Mouse (Mus musculus): ENCODE results near the gene Akap14. TPM values are rescaled to one million over a fixed set of nuclear protein-coding genes. Genes with fewer than 3 reads are reported as not detected.

Gene Akap14
- polyA plus RNA-seq, 1 experiment: 0.13 TPM

GRCm38 (mm10) chrX:37110193-37110880 lies 58.3 kb downstream of the Akap14 start, which contains the start of gene Upf3b:
Gene Upf3b, minus strand, starts transcription at chrX:37110322.
- TF ChIP-seq POLR2A (IDR thresholded peaks at IDR 0.05; ENCODE audit: control insufficient read depth, extremely low read depth, insufficient read depth, low read length, poor library complexity) (peak; percentile 38; the same call in 1 of the 2 replicates), CTCF (IDR thresholded peaks at IDR 0.05; ENCODE audit: borderline replicate concordance, control insufficient read depth, extremely low read depth, insufficient read depth, low read length, poor library complexity) (no peak)
- Histone ChIP-seq H3K36me3 (ENCODE audit: control insufficient read depth, insufficient read depth, low read length) (no peaks in the 10 kb centered on the region), H3K4me3 (ENCODE audit: control insufficient read depth, insufficient read depth, low read length) (peak within 1 kb of the TSS; percentile 98), H3K27me3 (ENCODE audit: control insufficient read depth, insufficient read depth, low read length) (no peaks in the 10 kb centered on the region), H3K27ac (ENCODE audit: control insufficient read depth, insufficient read depth, low read length) (peak within 1 kb of the TSS; percentile 97), H3K4me1 (replicated peaks; ENCODE audit: control insufficient read depth, insufficient read depth, low read length) (peaks cover 3% of the 10 kb centered on the region)
- DNase-seq: peak; percentile 88
- WGBS: 2% methylated on average over 30 of the region's 30 CpGs

- Histone ChIP-seq H3K27ac (ENCODE audit: control insufficient read depth, insufficient read depth, low read length) (peak overlapping the region; percentile 97), H3K36me3 (ENCODE audit: control insufficient read depth, insufficient read depth, low read length) (no peaks in the 10 kb centered on the region), H3K4me3 (ENCODE audit: control insufficient read depth, insufficient read depth, low read length) (peak overlapping the region; percentile 98), H3K27me3 (ENCODE audit: control insufficient read depth, insufficient read depth, low read length) (no peaks in the 10 kb centered on the region), H3K4me1 (replicated peaks; ENCODE audit: control insufficient read depth, insufficient read depth, low read length) (peaks cover 3% of the 10 kb centered on the region)
- TF ChIP-seq CTCF (IDR thresholded peaks at IDR 0.05; ENCODE audit: borderline replicate concordance, control insufficient read depth, extremely low read depth, insufficient read depth, low read length, poor library complexity) (no peak), POLR2A (IDR thresholded peaks at IDR 0.05; ENCODE audit: control insufficient read depth, extremely low read depth, insufficient read depth, low read length, poor library complexity) (no peak)
- WGBS: 2% methylated on average over 27 of the region's 27 CpGs
- peak; percentile 3 for DNase-seq
These were observed 59.0 kb downstream of the Akap14 start for GRCm38 (mm10) chrX:37109526-37110192.

GRCm38 (mm10) chrX:37103826-37104225 lies 64.8 kb downstream of the Akap14 start:
- DNase-seq: no peak
- Histone ChIP-seq H3K36me3 (ENCODE audit: control insufficient read depth, insufficient read depth, low read length) (peaks cover 8% of the 10 kb centered on the region; the same call in 1 of the 2 replicates), H3K4me1 (replicated peaks; ENCODE audit: control insufficient read depth, insufficient read depth, low read length) (no peaks in the 10 kb centered on the region), H3K27ac (ENCODE audit: control insufficient read depth, insufficient read depth, low read length) (no peak overlapping the region), H3K4me3 (ENCODE audit: control insufficient read depth, insufficient read depth, low read length) (no peak overlapping the region), H3K27me3 (ENCODE audit: control insufficient read depth, insufficient read depth, low read length) (no peaks in the 10 kb centered on the region)
- TF ChIP-seq CTCF (IDR thresholded peaks at IDR 0.05; ENCODE audit: borderline replicate concordance, control insufficient read depth, extremely low read depth, insufficient read depth, low read length, poor library complexity): no peak
- 93% methylated on average over 2 of the region's 2 CpGs for WGBS

Other genes with a start within 250 kb of the Akap14 start
- gene Sept6, start 177.0 kb downstream of the Akap14 start, polyA plus RNA-seq (2012; rRNA removed): 122 and 156 TPM in 2 replicates
- 0.13 and 0.19 TPM in 2 replicates for gene Sowahd, start 120.0 kb downstream of the Akap14 start, polyA plus RNA-seq (2012; rRNA removed)
- 98.5 and 123 TPM in 2 replicates for gene Rpl39, start 83.4 kb downstream of the Akap14 start, polyA plus RNA-seq (2012; rRNA removed)
- 4.8 and 5.0 TPM in 2 replicates for gene Upf3b, start 58.5 kb downstream of the Akap14 start, polyA plus RNA-seq (2012; rRNA removed)
- 5.9 and 6.8 TPM in 2 replicates for gene Nkap, start 42.0 kb downstream of the Akap14 start, polyA plus RNA-seq (2012; rRNA removed)
- gene Ndufa1, start 22.3 kb upstream of the Akap14 start, polyA plus RNA-seq (2012; rRNA removed): 224 and 326 TPM in 2 replicates
- gene Rnf113a1, start 22.4 kb upstream of the Akap14 start, polyA plus RNA-seq (2012; rRNA removed): 3.9 and 4.1 TPM in 2 replicates
- gene Gm9, start 42.2 kb upstream of the Akap14 start, polyA plus RNA-seq (2012; rRNA removed): not detected in 2 replicates
- not detected in 2 replicates for gene Rhox1, start 53.4 kb upstream of the Akap14 start, polyA plus RNA-seq (2012; rRNA removed)
- gene Rhox2a, start 76.1 kb upstream of the Akap14 start, polyA plus RNA-seq (2012; rRNA removed): not detected in 2 replicates
- gene Rhox3a, start 81.1 kb upstream of the Akap14 start, polyA plus RNA-seq (2012; rRNA removed): not detected in 2 replicates
- not detected in 2 replicates for gene Rhox4a, start 96.5 kb upstream of the Akap14 start, polyA plus RNA-seq (2012; rRNA removed)
- not detected in 2 replicates for gene Rhox3a2, start 211.2 kb upstream of the Akap14 start, polyA plus RNA-seq (2012; rRNA removed)
- 1.2 and 1.6 TPM in 2 replicates for gene Rhox4a2, start 222.0 kb upstream of the Akap14 start, polyA plus RNA-seq (2012; rRNA removed)
- not detected in 2 replicates for gene Rhox2b, start 243.2 kb upstream of the Akap14 start, polyA plus RNA-seq (2012; rRNA removed)

Measured in thymus, adult 2 months (tissue).